Mouse (Mus musculus) heart, adult 8-10 months (tissue): ENCODE data around the gene Fam126a. TPM values are rescaled to one million over a fixed set of nuclear protein-coding genes. Genes with fewer than 3 reads are reported as not detected.

Source experiments
- DNase-seq: peaks from one replicate; pipeline ENCODE4 v3.0.0; 2022; ENCODE audit warnings: low spot score
- total RNA-seq, 4 experiments: library from RNA; stranded (reverse); gene quantifications; 2 replicates each; pipeline ENCODE4 v1.2.4; 2022

Fam126a gene
- total RNA-seq, 4 experiments from 2014 or later: 35.2 to 41.5 (median 37.2) TPM

GRCm38 (mm10) chr5:24040601-24041000 lies 10.1 kb upstream of the Fam126a start:
- DNase-seq: no peak

DNA sequence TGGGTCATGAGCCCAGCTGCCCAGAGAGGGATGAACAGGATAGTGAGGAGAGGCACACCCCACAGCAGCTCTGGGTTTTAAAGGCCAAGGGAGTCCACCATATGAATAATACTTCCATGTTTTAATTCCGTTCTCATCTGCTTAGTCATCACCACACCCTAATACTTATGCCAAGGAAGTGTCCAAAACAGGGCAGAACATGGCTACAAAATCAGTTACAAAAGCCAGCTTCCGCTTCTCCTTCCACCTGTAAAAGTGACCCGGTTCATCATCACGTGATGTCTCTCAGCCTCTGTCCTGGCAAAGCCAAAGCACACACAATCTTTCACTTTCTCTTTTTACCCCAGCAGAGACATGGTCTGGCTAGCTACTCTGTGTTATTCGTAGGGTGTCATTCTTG lies 8.9 kb upstream of the Fam126a start:
- peak; percentile 74 for DNase-seq

DNA sequence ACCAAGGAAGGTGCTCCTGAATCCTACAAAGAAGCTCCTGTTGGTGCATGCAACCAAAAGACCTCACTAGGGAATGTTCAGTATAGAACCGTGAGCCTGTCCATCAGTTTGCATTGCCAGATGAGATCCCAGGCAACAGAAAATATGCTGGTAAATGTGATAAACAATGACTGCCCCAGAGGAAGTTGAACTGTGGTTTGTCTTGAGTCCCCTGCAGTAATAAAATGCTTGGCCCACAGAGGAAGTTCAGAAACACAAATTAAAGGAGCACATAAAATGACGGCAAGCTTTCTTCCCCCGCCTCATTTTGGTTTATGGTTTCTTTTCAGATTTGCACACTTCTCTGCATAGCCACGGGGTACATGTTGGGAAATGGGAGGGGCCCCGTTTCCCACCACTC lies 8.3 kb upstream of the Fam126a start:
- no peak for DNase-seq

- no peak for DNase-seq
These were observed 7.7 kb upstream of the Fam126a start for GRCm38 (mm10) chr5:24038190-24038589.

DNA sequence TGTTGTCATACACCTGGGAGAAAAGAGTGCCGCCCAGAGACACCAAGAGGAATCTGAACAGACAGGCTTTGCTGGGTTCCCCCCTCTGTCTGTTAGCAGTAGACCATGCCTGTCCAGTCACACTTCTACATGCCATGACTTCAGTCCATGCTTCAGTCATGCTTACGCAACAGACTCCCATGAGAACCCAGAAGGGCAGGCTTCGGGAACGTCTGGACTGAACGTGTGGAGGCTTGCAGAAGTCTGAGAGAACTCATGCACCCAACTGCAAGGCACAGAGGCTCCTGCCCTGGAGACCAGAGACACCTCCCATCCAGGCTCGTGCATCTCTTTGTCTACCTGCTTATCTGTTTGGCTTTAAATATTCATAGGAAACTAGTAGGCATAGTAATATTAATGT lies 6.2 kb upstream of the Fam126a start:
- DNase-seq: no peak

DNA sequence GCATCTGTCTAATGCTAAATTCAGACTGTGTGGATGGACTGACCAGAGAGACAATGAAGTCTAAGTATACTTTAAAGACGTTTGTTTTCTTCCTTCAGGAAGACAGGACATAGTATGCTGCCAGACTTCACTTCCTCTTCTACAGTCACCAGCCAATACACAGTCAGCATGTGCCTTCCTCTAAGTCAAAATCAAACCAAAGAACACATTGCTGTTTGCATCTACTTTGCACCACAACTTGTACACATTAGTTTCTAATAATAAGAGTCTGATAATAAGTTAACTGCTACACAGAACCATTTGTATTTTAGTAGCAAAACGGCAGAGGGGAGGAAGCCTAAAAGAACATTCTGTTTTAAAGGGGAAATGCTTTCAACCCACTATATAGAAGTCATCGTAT lies 4.5 kb upstream of the Fam126a start:
- no peak for DNase-seq

GRCm38 (mm10) chr5:24034091-24034490 lies 3.6 kb upstream of the Fam126a start:
- no peak for DNase-seq

DNA sequence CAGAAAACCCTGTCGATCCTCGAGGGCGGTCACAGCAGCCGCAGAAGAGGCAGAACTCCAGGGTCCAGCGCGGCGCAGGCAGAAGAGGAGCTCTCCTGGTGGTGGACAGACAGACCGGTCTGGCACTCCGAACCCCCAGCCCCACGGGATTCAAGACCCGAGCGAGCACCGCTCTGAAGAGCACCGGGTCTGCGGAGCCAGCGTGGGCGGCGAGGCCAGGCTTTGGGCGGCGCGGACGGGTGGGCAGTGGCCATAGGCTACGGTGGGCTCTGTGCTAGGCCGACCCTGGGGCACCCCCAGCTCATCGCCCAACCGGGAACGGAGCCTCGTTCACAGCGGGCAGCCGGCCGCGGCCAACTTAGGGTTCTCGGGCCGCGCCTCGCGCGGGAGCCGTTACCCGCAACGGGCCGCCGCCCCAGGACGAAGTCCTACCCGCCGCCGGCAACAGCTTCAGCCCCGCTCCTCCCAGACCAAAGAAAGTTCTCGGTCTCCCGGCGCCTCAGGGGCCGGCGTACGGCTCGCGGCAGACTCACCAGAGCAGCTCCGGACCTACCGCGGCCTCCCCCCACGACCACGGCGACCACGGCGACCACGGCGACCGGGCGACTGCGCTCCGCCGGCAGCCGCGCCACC lies 428 bp downstream of the Fam126a start:
- DNase-seq: no peak

DNA sequence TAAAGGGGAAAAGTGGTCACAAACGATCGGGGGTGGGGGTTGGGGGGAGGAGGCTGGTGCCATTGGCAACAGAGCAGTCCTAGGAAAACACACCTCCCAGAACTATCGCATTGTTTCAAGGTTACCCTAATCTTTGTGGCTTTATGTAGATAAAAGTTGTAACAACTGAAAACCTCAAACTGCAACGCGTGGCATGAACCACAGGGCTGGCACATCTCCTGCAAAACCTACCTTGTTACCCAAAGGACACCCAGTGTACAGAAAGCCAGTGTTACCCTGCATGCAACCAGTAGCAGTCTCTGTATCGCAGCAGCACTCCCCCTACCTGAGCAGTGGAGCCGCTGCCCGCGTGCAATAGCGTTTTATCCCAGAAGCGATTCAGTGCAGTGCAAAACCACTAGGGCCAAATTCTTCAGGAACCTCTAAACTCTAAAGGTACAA lies 1.1 kb downstream of the Fam126a start:
- DNase-seq: no peak

- no peak for DNase-seq
These were observed 5.5 kb downstream of the Fam126a start for GRCm38 (mm10) chr5:24024957-24025356.

- no peak for DNase-seq
These were observed 7.3 kb downstream of the Fam126a start for GRCm38 (mm10) chr5:24023226-24023625.

GRCm38 (mm10) chr5:24021683-24022082 lies 8.8 kb downstream of the Fam126a start:
- no peak for DNase-seq

DNA sequence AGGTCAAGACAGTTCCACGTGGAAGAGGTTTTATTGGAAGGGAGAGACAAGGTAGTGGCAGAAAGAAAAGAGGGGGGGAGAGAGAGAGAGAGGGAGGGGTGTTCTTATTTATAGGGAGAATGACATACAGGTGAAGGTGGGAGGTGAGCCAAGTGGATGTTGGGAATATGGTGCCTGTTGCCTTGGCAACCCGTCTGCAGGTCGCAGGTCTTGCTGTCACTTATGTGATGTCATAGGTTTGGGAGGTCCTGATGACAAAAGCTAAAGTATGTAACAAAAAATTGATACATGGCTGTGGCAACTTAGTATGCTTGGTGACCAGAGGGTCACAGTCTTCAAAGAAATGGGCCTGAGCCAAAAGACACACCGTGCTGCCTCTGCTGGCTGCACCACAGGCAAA lies 10.1 kb downstream of the Fam126a start:
- DNase-seq: no peak

DNA sequence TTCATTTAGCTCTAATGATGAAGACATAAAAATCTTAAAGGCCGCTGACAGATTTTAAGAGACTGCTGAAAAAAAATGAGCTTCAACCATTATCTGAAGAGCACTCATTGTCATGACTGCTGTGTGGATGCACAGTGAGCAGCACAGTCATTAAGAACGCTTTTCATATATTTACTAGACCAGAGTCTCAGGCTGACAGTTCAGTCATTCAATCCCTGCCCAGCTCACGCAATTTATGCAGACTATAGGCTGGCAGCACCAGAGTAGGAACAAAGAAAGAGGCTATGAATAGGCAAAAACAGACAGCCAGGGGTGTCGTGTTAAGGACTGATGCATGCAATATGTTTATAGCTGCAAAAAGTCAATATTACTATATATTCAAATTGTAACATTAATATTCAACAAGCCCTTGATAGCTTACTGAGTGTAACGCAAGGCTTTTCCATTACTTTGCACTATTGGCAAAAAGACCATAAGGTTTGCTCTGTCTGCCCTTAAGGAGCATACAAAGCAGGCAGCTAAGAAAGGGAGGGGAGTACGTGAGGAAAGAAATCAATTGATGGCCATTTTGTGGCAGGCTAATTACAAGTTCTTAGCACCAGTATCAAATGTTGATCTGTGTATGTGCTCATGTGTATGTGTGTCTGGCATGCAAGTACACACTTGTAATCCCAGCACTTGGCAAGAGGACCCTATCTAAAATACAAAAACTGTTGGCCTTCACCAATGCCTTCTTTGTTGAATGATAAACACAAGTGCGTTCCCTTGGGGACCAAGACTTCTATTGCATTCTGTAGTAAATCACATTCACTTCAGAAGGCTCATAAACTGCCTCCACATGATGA lies 10.9 kb downstream of the Fam126a start:
- no peak for DNase-seq

DNA sequence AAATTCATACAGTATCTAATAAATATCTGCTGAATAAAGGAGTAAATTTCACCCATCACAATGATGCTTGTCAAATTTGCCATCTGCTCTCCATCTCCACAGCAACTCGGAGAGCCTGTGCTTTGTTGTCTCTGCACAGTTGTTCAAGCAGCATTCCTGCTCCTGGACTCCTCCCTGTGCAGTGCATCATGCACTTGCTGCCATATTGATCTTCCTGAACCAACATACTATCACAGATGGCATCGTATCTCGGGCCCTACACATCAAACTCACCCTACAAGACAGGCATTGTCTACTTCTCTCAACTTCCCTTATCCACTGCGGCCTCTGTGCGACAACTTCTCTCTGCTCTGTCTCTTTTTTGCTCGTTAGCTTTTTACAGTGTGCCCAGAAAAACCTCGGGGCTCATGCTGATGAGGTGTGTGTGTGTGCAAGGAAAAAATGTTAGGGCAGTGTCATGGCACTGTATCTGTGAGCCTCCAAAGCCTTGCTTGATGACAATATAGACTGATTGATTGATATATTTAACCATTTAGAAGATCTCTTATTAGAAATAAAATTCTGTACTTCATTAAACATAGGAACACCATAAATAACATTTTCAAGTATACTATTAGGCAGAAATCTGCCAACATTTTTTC lies 11.7 kb downstream of the Fam126a start:
- no peak for DNase-seq

DNA sequence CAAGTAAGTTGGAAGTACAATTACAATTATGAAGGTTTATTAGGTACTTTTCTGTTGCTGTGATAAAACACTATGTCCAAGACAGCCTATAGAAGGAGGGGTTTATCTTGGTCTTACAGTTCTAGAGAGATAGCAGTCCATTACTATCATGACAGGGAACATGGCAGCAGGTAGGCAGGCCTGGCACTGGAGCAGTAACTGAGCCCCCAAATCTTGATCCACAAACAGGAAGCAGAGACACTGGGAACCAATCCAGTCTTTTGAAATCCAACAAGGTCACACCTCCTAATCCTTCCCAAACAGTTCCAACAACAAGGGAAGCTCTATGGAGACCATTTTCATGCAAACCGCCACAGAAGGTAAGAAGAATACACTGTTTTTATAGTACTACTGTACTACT lies 13.6 kb downstream of the Fam126a start:
- no peak for DNase-seq

- DNase-seq: no peak
These were observed 17.0 kb downstream of the Fam126a start for GRCm38 (mm10) chr5:24013338-24014003.

DNA sequence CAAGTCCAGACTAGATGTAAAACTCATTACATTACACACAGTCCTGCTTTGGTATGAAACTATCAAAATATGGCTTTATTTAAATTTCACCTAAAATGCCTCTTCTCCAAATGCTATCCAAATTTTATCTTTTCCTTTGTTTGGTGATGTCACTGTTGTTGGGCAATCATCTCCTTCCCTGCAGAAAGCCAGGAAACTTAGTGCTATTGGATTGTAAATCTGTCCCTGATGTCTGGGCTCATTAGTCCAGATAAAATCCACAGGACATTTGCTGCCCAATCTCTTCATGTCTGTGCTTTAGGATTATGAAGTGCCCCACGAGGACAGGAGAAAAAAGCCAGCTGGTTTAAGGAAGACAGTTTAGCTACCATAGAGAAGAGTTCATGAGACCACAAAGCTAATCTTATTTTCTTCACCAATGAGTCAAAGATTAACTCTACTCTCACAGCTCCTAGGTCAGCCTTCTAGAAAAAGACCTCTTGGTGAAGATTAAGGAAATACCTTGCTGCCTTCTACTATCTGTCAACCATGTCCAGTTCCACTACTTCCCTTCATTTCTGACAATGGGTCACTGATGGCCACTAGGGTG lies 31.3 kb downstream of the Fam126a start:
- DNase-seq: no peak

GRCm38 (mm10) chr5:23995951-23996350 lies 34.5 kb downstream of the Fam126a start:
- no peak for DNase-seq

- no peak for DNase-seq
These were observed 35.6 kb downstream of the Fam126a start for GRCm38 (mm10) chr5:23994929-23995328.

DNA sequence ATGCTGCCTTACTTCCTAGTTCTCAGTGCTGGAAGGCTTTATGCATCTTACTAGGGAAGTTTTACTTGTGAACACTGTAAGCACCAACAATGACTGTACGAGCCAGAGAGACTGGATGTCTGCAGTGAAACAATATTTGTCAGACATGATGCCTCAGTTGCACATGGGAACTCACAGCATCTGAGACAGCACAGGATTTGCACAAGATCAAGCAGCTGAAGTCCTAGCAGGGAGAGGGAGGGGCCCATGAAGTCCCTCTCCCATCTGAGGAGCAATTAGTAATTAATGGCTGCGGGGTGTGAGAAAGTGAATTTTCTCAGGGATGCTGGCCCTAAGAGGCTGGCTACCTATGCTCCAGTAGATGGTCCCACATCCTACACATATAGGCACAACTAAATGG lies 36.3 kb downstream of the Fam126a start:
- no peak for DNase-seq

GRCm38 (mm10) chr5:23993553-23993894 lies 37.0 kb downstream of the Fam126a start:
- no peak for DNase-seq
